Mouse (Mus musculus): ENCODE measurements around the gene Ddx27. TPM values are rescaled to one million over a fixed set of nuclear protein-coding genes. Genes with fewer than 3 reads are reported as not detected.

Ddx27 gene
- total RNA-seq, 2 experiments from 2014 or later = 12.3 to 13.7 TPM

- no peak for DNase-seq
- intact Hi-C loops (cut with DNase I) = no loop called here
Observed at GRCm38 (mm10) chr2:167015382-167015718, 357 bp downstream of the Ddx27 start.

DNA sequence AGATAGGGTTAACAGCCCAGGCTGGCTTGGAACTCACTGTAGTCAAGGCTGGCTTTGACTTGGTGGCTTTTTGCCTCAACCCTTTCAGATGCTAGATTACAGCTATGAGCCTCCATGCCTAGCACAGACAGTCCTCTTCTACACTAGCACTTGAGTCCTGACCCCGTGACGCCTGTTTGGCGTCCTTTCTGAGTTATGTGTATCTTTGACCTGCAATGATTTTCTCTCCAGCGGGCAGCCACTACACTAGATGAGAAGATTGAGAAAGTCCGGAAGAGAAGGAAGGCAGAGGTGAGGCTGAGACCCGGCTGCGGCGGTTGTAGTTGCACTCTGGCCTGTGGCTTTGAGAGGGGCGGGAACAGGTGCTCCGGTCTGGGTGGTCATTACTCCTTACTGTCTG is 4.4 kb downstream of the Ddx27 start:
- DNase-seq = no peak
- intact Hi-C loops (cut with DNase I) = no loop called here

- DNase-seq = no peak
- intact Hi-C loops (cut with DNase I) = no loop called here
Observed at GRCm38 (mm10) chr2:167028553-167028952, 13.6 kb downstream of the Ddx27 start.

GRCm38 (mm10) chr2:167030507-167030906 is 15.5 kb downstream of the Ddx27 start:
- DNase-seq = no peak
- intact Hi-C loops (cut with DNase I) = no loop called here

GRCm38 (mm10) chr2:167037710-167038109 is 22.7 kb downstream of the Ddx27 start:
- no peak for DNase-seq
- intact Hi-C loops (cut with DNase I) = no loop called here

GRCm38 (mm10) chr2:167038297-167038696 is 23.3 kb downstream of the Ddx27 start:
- intact Hi-C loops (cut with DNase I) = no loop called here
- no peak for DNase-seq

GRCm38 (mm10) chr2:167038716-167039115 is 23.7 kb downstream of the Ddx27 start:
- intact Hi-C loops (cut with DNase I) = no loop called here
- no peak for DNase-seq

DNA sequence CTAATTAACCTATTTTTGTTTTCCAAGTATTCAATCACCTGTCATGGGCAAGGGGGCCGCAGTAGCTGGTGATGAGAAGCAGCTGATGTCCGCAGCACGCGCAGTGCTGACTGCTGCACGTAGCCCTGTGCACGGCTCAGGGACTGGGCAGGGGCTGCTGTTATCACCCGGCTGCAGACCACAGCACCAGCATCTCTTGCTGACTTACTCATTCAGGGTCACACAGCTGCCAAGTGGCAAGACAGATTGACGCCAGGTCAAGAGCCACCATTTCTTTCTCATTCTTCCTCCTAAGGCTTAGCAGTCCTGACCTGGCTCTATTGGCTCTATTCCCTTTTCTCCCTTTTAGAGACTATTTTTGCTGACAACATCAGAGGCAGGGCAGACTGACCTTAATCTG is 24.4 kb downstream of the Ddx27 start:
- DNase-seq = no peak
- intact Hi-C loops (cut with DNase I) = no loop called here

GRCm38 (mm10) chr2:167043400-167044121 is 28.6 kb downstream of the Ddx27 start:
- no peak for DNase-seq
- intact Hi-C loops (cut with DNase I) = no loop called here

DNA sequence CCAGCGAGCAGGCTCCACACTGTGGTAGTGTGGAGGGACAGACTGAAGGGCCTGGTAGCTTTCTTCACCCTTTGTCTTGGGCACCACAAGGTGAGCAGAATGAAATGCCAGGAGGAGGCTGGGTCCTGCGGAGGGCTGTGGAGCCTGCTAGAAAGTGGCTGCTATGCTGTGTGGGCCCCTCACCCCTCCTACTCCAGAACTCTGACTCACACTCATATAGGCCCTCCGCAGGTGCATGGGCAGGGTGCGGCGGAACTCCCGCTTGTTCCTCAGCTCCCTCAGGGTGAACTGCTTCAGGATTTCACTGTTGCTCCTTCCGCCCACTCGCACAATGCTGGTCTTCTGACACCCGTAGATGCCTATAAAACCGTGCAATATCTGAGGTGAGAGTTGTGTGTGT is 33.2 kb downstream of the Ddx27 start:
- intact Hi-C loops (cut with DNase I) = no loop called here
- DNase-seq = no peak

DNA sequence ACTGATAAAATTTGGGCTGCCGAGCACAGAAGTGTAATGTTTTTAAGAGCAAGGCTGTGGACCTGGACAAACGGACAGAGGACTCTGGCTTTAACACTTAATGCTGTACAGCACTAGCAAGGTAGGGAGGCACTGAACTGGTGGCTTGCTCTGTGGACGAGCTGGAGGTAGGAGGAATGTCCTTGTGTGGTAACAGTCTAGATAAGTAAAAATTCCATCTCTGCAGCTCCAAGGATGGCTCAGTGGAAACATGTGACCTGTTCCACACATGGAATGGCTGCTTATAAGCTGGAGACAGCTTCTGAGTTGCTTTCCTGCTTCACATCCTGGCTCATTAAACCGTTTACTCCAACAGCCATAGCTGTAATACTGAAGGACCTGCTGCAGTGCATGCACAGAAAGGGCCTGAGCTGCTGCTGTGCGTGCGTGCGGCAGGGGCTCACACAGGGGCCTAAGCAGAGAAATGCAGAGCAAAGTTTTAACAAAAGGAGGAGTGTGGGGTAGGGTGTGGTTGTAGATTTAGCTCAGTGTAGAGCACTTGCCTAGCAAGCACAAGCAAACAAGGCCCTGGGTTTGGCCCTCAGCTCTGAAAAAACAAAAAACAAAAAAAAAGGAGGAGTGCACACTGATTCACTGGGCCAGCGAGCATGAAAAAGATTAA is 33.8 kb downstream of the Ddx27 start:
- DNase-seq = no peak

DNA sequence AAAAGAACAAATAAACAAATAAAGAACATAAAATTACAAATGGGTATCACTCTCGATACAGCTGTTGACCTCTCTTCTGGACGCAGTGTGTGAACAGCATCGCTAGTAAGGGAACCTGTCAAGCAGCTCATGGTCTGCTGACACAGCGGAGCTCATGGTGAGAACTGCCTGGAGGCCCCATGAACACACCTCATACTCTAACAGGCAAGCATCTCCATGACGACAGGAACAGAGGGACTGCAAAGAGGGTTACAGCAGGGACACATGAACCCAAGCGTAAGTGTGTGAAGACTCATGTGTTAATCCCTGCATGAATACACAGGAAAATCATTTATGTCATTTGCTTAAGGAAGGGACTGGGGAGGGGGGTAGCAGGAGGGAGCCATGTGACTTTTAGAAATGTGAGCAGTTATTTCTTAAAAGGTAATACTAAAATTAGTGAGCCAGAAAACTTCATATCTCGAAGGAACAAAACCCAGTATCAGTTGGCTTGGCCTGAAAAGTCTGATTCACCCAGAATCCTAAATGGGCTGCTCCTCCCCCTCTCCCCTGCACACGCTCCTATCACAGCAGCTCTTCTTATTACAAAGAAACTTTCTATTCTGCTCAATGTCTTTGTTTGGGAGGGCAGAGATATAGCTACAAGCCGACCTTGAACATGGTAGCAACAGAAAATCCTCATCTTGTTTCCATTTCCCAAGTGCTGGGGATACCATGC is 38.3 kb downstream of the Ddx27 start:
- intact Hi-C loops (cut with DNase I) = no loop called here
- no peak for DNase-seq

More for the DNA sequence above, 33.8 kb downstream of the Ddx27 start:
- intact Hi-C loops (cut with DNase I) = no loop called here

GRCm38 (mm10) chr2:167055386-167055785 is 40.4 kb downstream of the Ddx27 start:
- intact Hi-C loops (cut with DNase I) = no loop called here
- peak; percentile 71 to 78 for DNase-seq

GRCm38 (mm10) chr2:167056210-167056941 is 41.4 kb downstream of the Ddx27 start:
- intact Hi-C loops (cut with DNase I) = no loop called here
- no peak for DNase-seq

DNA sequence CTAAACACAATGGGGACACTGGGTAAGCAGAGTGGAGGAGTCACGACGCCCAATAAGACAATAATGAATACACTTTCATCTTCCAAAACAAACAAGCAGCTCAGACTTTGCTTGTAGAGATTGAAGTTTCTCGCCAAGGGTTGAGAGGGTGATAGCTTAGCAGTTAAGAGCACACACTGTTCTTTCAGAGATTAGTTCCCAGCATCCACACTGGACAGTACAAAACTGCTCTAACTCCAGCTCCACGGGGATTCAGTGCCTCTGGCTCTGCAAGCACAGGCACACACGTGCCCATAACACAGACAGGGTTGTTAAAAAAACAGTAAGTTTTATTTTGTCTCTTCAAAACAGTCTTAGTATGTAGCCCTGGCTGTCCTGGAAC is 41.9 kb downstream of the Ddx27 start:
- no peak for DNase-seq
- intact Hi-C loops (cut with DNase I) = no loop called here

DNA sequence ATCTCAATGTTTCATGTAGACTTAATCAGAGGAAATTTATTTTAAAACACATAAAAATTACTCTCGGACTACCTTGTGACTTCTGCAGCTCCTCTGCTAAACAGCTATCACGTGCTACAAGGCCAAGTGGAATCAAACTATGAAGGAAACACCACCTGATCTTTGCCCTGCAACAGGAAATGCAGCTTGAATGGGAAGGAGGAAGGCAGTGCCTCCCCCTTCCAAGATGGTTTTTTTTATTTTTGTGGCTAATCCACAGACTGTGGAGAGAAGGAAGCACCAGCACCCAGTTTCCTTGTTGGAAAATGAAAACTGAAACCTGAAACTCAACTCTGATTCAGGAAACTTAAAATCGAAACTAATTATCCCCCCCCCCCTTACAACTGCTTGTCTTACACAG is 43.2 kb downstream of the Ddx27 start:
- no peak for DNase-seq
- intact Hi-C loops (cut with DNase I) = no loop called here

- intact Hi-C loops (cut with DNase I) = no loop called here
Observed at GRCm38 (mm10) chr2:167058814-167059387, 43.9 kb downstream of the Ddx27 start.

DNA sequence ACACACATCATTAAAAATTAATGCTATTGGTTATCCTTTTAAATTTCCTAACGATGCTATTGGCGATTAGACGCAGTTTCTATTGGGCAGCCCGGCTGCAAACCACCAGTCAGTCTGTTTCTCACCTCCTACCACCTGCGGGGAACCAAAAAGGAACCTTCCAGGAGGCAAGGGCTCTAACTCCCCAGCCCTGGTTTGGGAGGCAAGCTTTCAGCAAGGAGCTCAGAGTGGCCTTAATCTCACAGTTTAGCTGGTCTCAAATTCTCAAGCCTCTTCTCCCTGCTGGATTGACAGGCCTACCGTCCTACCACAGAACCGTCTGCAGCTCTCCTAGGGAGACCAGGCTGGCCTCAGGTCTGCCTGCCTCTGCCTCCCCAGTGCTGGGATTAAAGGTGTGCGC is 44.5 kb downstream of the Ddx27 start:
- no peak for DNase-seq
- intact Hi-C loops (cut with DNase I) = no loop called here

More at GRCm38 (mm10) chr2:167058814-167059387, 43.9 kb downstream of the Ddx27 start:
- DNase-seq = no peak

DNA sequence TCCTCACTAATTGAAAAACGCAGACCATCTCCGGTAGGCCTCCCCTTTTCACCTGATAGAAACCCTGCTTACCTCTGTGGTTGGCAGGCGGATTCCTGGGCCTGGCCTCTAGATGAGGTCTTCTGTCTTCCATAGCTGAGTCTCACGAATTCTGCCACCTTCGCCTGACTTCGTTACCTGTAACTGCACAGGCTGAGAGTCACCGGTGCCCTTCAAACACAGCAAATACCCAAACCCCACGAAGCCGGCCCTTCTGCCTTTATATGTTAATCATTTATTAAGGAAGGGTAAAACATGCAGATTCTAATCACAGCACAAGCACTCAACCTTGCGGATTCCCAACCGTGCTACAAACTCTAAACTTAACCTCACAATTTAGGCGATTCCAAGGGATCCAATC is 45.0 kb downstream of the Ddx27 start:
- no peak for DNase-seq
- intact Hi-C loops (cut with DNase I) = no loop called here

DNA sequence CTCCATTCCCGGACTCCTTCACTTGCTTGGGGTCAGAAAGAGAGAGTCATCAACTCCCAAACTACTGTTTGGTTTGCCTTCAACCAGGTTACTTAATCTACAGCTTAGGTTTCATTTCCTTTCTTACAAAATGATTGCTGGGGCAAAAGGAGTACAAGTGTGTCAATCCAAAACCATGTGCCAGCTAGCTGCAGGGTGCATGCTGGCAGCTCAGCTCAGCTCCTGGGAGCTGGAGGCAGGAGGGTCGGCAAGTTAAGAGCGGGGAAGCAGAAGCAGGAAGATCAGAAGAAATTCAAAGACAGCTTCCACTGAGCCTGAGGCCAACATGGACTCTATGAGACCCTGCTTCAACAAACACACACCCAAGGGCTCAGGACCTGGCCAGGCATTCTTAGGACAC is 45.4 kb downstream of the Ddx27 start:
- intact Hi-C loops (cut with DNase I) = no loop called here
- no peak for DNase-seq

- intact Hi-C loops (cut with DNase I) = no loop called here
- no peak for DNase-seq
Observed at GRCm38 (mm10) chr2:167060761-167061160, 45.8 kb downstream of the Ddx27 start.

Measured in heart, postnatal 14 days (tissue).